Mouse (Mus musculus) heart, embryonic 14.5 days (tissue): ENCODE measurements around the gene Umps. TPM values are rescaled to one million over a fixed set of nuclear protein-coding genes. Genes with fewer than 3 reads are reported as not detected.

Source experiments
- ATAC-seq: fragments of 200-750 bp; cut with Nextera tagmentation; 2 replicates; pipeline ENCODE4 v1.8.0; 2017; ENCODE audit warnings: low read depth, moderate TSS enrichment; ENCODE audit not compliant: insufficient number of reproducible peaks, insufficient read depth, low FRiP score
- H3K27ac ChIP-seq, 2 experiments: fragments of 200-500 bp in 1 of 2; fragments of 300-500 bp in 1 of 2; sonication (generic) in 1 of 2; replicated peaks in 1 of 2; 2 replicates each; pipeline ENCODE4 v1.5.1; 2012 to 2014; ENCODE audit warnings: low read depth in 2 of 2, low read length in 2 of 2, control low read depth in 1 of 2, mild to moderate bottlenecking in 1 of 2, mixed read lengths in 1 of 2; ENCODE audit not compliant: control insufficient read depth in 1 of 2, insufficient read depth in 1 of 2
- H3K27me3 ChIP-seq: fragments of 300-500 bp; sonication (generic); 2 replicates; pipeline ENCODE4 v1.6.1; 2014; ENCODE audit warnings: mild to moderate bottlenecking, low read length, control low read depth; ENCODE audit not compliant: control insufficient read depth, insufficient read depth
- H3K36me3 ChIP-seq: fragments of 300-500 bp; sonication (generic); 2 replicates; pipeline ENCODE4 v1.6.1; 2014; ENCODE audit warnings: mild to moderate bottlenecking, control low read depth, low read length, mixed read lengths; ENCODE audit not compliant: control insufficient read depth, insufficient read depth
- H3K4me1 ChIP-seq, 2 experiments: fragments of 200-500 bp in 1 of 2; fragments of 300-500 bp in 1 of 2; sonication (generic) in 1 of 2; 2 replicates each; pipeline ENCODE4 v1.6.1; 2012 to 2014; ENCODE audit warnings: low read length in 2 of 2, control low read depth in 1 of 2, mixed read lengths in 1 of 2; ENCODE audit not compliant: control insufficient read depth in 2 of 2, insufficient read depth in 2 of 2
- H3K4me2 ChIP-seq: fragments of 300-500 bp; sonication (generic); 2 replicates; pipeline ENCODE4 v1.6.1; 2014; ENCODE audit warnings: mild to moderate bottlenecking, low read length
- H3K4me3 ChIP-seq, 2 experiments: fragments of 200-500 bp in 1 of 2; fragments of 300-500 bp in 1 of 2; sonication (generic) in 1 of 2; 2 replicates each; pipeline ENCODE4 v1.5.1; 2012 to 2014; ENCODE audit warnings: low read length in 2 of 2, mild to moderate bottlenecking in 2 of 2, control low read depth in 1 of 2, low read depth in 1 of 2, moderate library complexity in 1 of 2; ENCODE audit not compliant: control insufficient read depth in 1 of 2, insufficient read depth in 1 of 2
- H3K9ac ChIP-seq: fragments of 300-500 bp; sonication (generic); 2 replicates; pipeline ENCODE4 v1.6.1; 2014; ENCODE audit warnings: mild to moderate bottlenecking, low read length
- H3K9me3 ChIP-seq: fragments of 300-500 bp; sonication (generic); 2 replicates; pipeline ENCODE4 v1.6.1; 2016; ENCODE audit warnings: low read length, control low read depth; ENCODE audit not compliant: control insufficient read depth
- WGBS: fragments of 180-500 bp; shearing (Covaris S2); extraction: QIAGEN DNeasy Blood & Tissue Kit; methylation state at CpG from one replicate; pipeline ENCODE4 v1.1.7; 2014; 5-methylcytosine and 5-hydroxymethylcytosine counted together
- polyA plus RNA-seq: library from polyadenylated mRNA; unstranded; fragments of >200 nt; fragmentation: Nextera tagmentation; extraction: Ambion mirVana; gene quantifications from 2 replicates; pipeline ENCODE4 v1.2.1, GENCODE M21; 2014

The Umps gene
- polyA plus RNA-seq, 1 experiment from 2014 or later, result 26.9 TPM

DNA sequence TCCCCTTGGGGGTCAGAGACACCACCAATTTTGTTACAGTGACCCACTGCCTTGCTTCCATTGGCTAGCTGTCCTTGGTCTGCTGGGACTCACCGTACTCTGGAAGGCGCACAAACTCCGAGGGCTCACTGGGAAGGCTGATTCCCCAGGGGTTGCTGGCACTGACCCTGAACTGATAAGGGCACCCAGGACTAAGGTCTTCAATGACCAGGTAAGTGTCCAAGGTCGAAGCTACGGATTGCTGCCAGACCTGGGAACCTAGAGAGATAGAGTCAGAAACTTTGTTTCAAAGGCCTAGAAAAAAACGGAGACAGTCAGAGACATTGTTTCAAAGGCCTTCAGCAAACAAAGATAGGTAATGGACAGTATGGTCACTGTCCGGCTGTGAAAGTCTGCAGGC lies 20.2 kb upstream of the Umps start:
- 83% methylated on average over 7 of the region's 7 CpGs for WGBS
- Histone ChIP-seq H3K4me1 (no peaks in the 10 kb centered on the region), H3K36me3 (no peaks in the 10 kb centered on the region), H3K4me2 (no peak overlapping the region), H3K27ac (no peak overlapping the region), H3K9ac (no peak overlapping the region), H3K9me3 (no peaks in the 10 kb centered on the region), H3K27me3 (no peaks in the 10 kb centered on the region), H3K4me3 (no peak overlapping the region)
- no peak for ATAC-seq

DNA sequence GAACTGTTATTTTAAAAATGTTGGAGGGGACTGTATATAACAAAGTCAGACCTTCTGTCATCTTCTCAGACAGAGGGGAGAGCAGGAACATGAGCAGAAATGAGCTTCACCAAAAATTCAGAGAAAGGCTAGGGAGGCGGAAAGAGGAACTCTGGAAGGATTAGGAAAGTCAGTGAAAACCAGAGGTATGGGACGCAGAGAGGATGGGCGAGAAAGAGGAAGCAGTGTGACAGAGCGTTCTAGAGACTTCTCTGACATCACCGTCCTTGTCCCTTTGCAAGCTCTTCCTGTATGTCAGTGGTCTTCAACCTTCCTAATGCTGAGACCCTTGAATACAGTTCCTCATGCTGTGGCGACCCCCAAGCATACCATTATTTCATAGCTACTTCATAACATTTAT lies 18.5 kb upstream of the Umps start:
- Histone ChIP-seq H3K9ac (no peak overlapping the region), H3K36me3 (no peaks in the 10 kb centered on the region), H3K4me3 (no peak overlapping the region), H3K4me2 (no peak overlapping the region), H3K27me3 (no peaks in the 10 kb centered on the region), H3K4me1 (no peaks in the 10 kb centered on the region), H3K27ac (no peak overlapping the region), H3K9me3 (no peaks in the 10 kb centered on the region)
- ATAC-seq, result no peak
- WGBS, result 83% methylated on average over 6 of the region's 6 CpGs

DNA sequence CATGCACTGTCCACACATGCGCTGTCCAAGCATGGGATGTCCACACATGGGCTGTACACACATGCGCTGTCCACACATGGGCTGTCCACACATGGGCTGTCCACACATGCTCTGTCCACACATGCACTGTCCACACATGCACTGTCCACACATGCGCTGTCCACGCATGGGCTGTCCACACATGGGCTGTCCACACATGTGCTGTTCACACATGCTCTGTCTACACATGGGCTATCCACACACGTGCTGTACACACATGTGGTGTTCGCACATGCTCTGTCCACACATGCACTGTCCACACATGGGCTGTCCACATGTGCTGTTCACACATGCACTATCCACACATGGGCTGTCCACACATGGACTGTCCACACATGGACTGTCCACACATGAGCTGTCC lies 16.9 kb upstream of the Umps start:
- no peak overlapping the region for H3K4me3 ChIP-seq
- H3K9ac ChIP-seq, result no peak overlapping the region
- H3K27ac ChIP-seq, result no peak overlapping the region
- no peaks in the 10 kb centered on the region for H3K9me3 ChIP-seq
- WGBS, result 91% methylated on average over 6 of the region's 6 CpGs
- ATAC-seq, result no peak
- H3K4me2 ChIP-seq, result no peak overlapping the region
- no peaks in the 10 kb centered on the region for H3K4me1 ChIP-seq
- H3K27me3 ChIP-seq, result no peaks in the 10 kb centered on the region
- H3K36me3 ChIP-seq, result no peaks in the 10 kb centered on the region

DNA sequence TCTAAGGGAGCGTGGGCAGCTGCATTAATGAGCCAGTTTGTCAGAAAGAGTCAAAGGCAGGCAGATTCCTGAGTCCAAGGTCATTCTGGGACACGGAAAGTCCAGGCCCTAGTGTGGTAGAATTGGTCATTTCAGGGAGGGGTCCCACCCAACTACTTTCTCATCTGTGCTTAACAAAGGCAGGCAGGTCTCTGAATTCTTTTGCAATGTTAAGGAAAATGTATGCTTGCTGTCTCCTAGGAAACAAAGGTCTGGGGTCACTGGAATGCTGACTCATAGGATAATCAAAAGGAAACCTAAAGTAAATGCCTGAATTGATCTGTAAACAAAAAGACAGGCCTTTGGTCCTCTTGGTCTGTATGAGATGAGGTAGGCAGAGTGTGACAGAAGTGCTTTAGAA lies 13.0 kb upstream of the Umps start:
- H3K4me3 ChIP-seq, result no peak overlapping the region
- no peaks in the 10 kb centered on the region for H3K27me3 ChIP-seq
- no peaks in the 10 kb centered on the region for H3K36me3 ChIP-seq
- no peak overlapping the region for H3K4me2 ChIP-seq
- WGBS, result 60% methylated on average over 2 of the region's 2 CpGs
- no peak overlapping the region for H3K27ac ChIP-seq
- H3K9ac ChIP-seq, result no peak overlapping the region
- H3K4me1 ChIP-seq, result no peaks in the 10 kb centered on the region
- no peaks in the 10 kb centered on the region for H3K9me3 ChIP-seq
- no peak for ATAC-seq

DNA sequence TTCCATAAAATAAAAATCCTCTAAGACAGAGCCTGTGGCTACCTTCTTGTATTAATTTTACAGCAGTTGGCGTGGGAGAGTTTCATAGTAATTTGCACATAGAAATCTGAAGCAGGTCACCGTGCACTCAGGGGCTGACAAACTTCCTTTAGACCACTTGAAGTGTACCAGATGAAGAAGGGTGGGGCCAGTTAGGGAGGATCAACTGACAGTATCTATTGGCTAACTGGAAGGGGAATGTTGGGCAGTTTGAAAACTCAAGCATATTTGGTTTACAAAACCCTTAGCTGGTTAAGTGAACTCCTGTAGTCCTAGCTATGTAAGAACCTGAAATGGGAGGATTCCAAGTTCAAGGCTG lies 424 bp upstream of the Umps start:
- peak overlapping the region in 1 of 2 experiments; percentile 67; a peak in 1 of 4 replicates for H3K27ac ChIP-seq
- ATAC-seq, result no peak
- H3K27me3 ChIP-seq, result no peaks in the 10 kb centered on the region
- H3K4me3 ChIP-seq, result peak overlapping the region; percentile 61 to 83; a peak in 3 of 4 replicates
- H3K9ac ChIP-seq, result peak overlapping the region; percentile 88
- H3K9me3 ChIP-seq, result no peaks in the 10 kb centered on the region
- H3K4me2 ChIP-seq, result peak overlapping the region; percentile 86
- H3K4me1 ChIP-seq, result peaks cover 3 to 14% of the 10 kb centered on the region in 2 experiments; a peak in 3 of 4 replicates
- H3K36me3 ChIP-seq, result peaks cover 15% of the 10 kb centered on the region
- 49% methylated on average over 2 of the region's 2 CpGs for WGBS

DNA sequence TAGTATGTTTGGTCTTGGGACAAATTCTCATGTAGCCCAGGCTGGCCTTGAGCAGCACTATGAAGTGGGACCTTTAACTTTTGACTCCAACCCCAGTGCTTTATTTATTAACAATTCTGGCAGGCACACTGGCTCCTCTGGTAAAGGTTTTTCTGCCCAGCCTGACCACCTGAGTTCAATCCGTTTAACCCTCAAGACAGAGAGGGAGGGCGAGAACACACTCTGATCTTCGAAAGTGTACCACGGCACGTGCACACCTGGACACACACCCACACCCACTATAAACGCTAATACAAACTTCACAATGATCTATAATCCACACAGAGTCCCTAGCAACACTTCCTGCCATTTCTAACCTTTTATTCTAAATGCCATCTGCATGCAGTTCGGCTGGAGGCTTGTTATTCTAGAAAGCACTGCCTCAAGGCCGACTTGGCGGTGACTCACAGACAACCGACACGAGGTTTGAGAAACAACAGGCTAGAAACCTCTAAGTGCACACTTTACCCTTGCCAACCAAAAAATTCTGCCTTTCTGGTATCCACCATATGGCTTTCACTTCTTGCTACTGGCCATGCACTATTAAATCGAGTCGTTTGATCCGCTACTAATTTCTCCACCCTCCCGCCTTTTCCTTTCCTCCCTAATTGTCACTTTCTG lies 830 bp downstream of the Umps start:
- Histone ChIP-seq H3K36me3 (peaks cover 27% of the 10 kb centered on the region), H3K4me2 (peak overlapping the region; percentile 86), H3K27ac (peak overlapping the region in 1 of 2 experiments; percentile 67; a peak in 2 of 4 replicates), H3K27me3 (no peaks in the 10 kb centered on the region), H3K9ac (peak overlapping the region; percentile 88), H3K9me3 (no peaks in the 10 kb centered on the region), H3K4me1 (peaks cover 3 to 14% of the 10 kb centered on the region in 2 experiments; a peak in 3 of 4 replicates), H3K4me3 (peak overlapping the region; percentile 61 to 83)
- no peak for ATAC-seq
- 15% methylated on average over 15 of the region's 15 CpGs for whole genome bisulfite sequencing

DNA sequence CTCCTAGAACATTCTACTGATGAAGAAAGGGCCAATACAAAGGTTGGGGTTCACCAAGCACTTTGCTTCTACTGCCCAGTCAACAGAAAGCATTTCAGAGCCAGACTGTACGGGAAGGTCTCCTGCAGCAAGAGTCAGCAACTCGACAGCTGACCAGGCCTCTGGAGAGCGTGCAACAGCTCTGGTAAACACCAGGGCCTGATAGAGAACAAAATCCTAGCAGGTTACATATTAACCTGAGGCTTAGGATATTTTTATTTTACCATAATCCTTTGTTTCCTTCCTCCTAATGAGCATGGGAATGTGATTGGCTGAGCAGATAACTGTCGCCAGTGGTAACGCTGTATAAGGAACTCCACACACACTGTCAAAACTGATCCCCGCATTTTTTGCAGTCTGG lies 3.3 kb downstream of the Umps start:
- H3K36me3 ChIP-seq, result peaks cover 52% of the 10 kb centered on the region
- no peak for ATAC-seq
- H3K4me1 ChIP-seq, result peaks cover 3 to 14% of the 10 kb centered on the region in 2 experiments; a peak in 3 of 4 replicates
- WGBS, result 86% methylated on average over 6 of the region's 6 CpGs
- no peaks in the 10 kb centered on the region for H3K27me3 ChIP-seq
- no peak overlapping the region for H3K9ac ChIP-seq
- no peak overlapping the region for H3K4me3 ChIP-seq
- no peak overlapping the region for H3K27ac ChIP-seq
- no peaks in the 10 kb centered on the region for H3K9me3 ChIP-seq
- H3K4me2 ChIP-seq, result no peak overlapping the region

DNA sequence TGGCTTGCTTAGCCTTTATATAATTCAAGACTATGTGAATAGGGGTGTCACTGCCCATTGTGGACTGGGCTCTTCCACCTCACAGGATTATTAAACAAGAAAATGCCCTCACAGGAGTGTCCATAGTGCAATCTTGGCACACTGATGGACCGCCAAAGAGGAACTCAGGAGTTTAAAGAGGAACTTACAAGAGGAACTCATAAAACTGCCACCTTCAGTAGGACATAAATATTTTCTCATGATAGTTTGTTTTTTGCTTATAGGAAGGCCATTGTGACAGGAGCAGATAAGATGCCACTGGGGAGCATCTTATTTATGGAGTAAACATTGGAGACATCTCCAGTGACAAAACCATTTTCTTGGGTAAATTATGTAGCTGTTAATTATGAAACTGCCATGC lies 12.0 kb downstream of the Umps start:
- peaks cover 83% of the 10 kb centered on the region for H3K36me3 ChIP-seq
- H3K27ac ChIP-seq, result no peak overlapping the region
- no peak overlapping the region for H3K4me3 ChIP-seq
- H3K9me3 ChIP-seq, result no peaks in the 10 kb centered on the region
- H3K9ac ChIP-seq, result no peak overlapping the region
- WGBS, result 93% methylated on average over 1 of the region's 1 CpGs
- no peaks in the 10 kb centered on the region for H3K4me1 ChIP-seq
- no peak for ATAC-seq
- H3K4me2 ChIP-seq, result no peak overlapping the region
- H3K27me3 ChIP-seq, result no peaks in the 10 kb centered on the region
